Mouse (Mus musculus): Measurements from ENCODE around the gene Gm20388. TPM values are rescaled to one million over a fixed set of nuclear protein-coding genes. Genes with fewer than 3 reads are reported as not detected.

Gm20388 gene
- total RNA-seq, 1 experiment, result 27.0 TPM

GRCm38 (mm10) chr8:123759933-123760332 is 3849.3 kb downstream of the Gm20388 start:
- H3K4me1 ChIP-seq (ENCODE audit: control insufficient read depth in 2 of 2, insufficient read depth in 2 of 2, low read length in 2 of 2, poor library complexity in 1 of 2), result peaks cover 14 to 30% of the 10 kb centered on the region in 2 experiments
- TF ChIP-seq ZC3H11A (IDR thresholded peaks at IDR 0.05; ENCODE audit: borderline replicate concordance, low read depth, low read length) (no peak), CHD2 (IDR thresholded peaks at IDR 0.05; ENCODE audit: low read depth, low read length) (peak; percentile 80; the same call in 1 of the 2 replicates)

GRCm38 (mm10) chr8:123760579-123760978 is 3849.9 kb downstream of the Gm20388 start:
- H3K9me3 ChIP-seq (ENCODE audit: control insufficient read depth, insufficient read depth, low read depth, low read length), result no peaks in the 10 kb centered on the region
- no peak for TF ChIP-seq MAFK (IDR thresholded peaks at IDR 0.05; ENCODE audit: insufficient read depth, low read depth, low read length)
- no peak for TF ChIP-seq ZNF384 (IDR thresholded peaks at IDR 0.05; ENCODE audit: low read depth, low read length)
- TF ChIP-seq CHD2 (IDR thresholded peaks at IDR 0.05; ENCODE audit: low read depth, low read length), result no peak
- no peak for TF ChIP-seq HCFC1 (IDR thresholded peaks at IDR 0.05; ENCODE audit: borderline replicate concordance, insufficient read depth, low read length)
- no peak for TF ChIP-seq ZC3H11A (IDR thresholded peaks at IDR 0.05; ENCODE audit: borderline replicate concordance, low read depth, low read length)
- in situ Hi-C loops (cut with MboI; ENCODE audit: low sequenced_read_pairs in 2 of 2, unreplicated experiment in 2 of 2), result loop anchor here in 1 of 2 experiments (10.0 kb wide), 1 partner anchor 106 kb away; the partner anchor contains the start of gene Rhou
- H3K4me3 ChIP-seq (ENCODE audit: insufficient read depth in 1 of 2, low read depth in 1 of 2, low read length in 2 of 2, poor library complexity in 1 of 2, severe bottlenecking in 1 of 2), result peak overlapping the region; percentile 62 to 75
- H3K9ac ChIP-seq (ENCODE audit: insufficient read depth, low read depth, low read length, poor library complexity, severe bottlenecking), result peak overlapping the region; percentile 76; the same call in 1 of the 2 replicates
- no peak overlapping the region for H3K27ac ChIP-seq (ENCODE audit: insufficient read depth, low read depth, low read length, poor library complexity, severe bottlenecking)
- H3K36me3 ChIP-seq (ENCODE audit: control insufficient read depth, insufficient read depth, low read length, poor library complexity, severe bottlenecking), result no peaks in the 10 kb centered on the region
- H3K4me1 ChIP-seq (ENCODE audit: control insufficient read depth in 2 of 2, insufficient read depth in 2 of 2, low read length in 2 of 2, poor library complexity in 1 of 2), result peaks cover 14 to 30% of the 10 kb centered on the region in 2 experiments
- no peak for DNase-seq (ENCODE audit: low read depth, low spot score)

More at GRCm38 (mm10) chr8:123759933-123760332, 3849.3 kb downstream of the Gm20388 start:
- Histone ChIP-seq H3K9me3 (ENCODE audit: control insufficient read depth, insufficient read depth, low read depth, low read length) (no peaks in the 10 kb centered on the region), H3K27ac (ENCODE audit: insufficient read depth, low read depth, low read length, poor library complexity, severe bottlenecking) (peak overlapping the region; percentile 48; the same call in 1 of the 2 replicates), H3K36me3 (ENCODE audit: control insufficient read depth, insufficient read depth, low read length, poor library complexity, severe bottlenecking) (no peaks in the 10 kb centered on the region), H3K9ac (ENCODE audit: insufficient read depth, low read depth, low read length, poor library complexity, severe bottlenecking) (peak overlapping the region; percentile 76; the same call in 1 of the 2 replicates), H3K4me3 (ENCODE audit: insufficient read depth in 1 of 2, low read depth in 1 of 2, low read length in 2 of 2, poor library complexity in 1 of 2, severe bottlenecking in 1 of 2) (peak overlapping the region; percentile 62 to 75)
- in situ Hi-C loops (cut with MboI; ENCODE audit: low sequenced_read_pairs in 2 of 2, unreplicated experiment in 2 of 2), result loop anchor here in 1 of 2 experiments (10.0 kb wide), 1 partner anchor 105 kb away; the partner anchor contains the start of gene Rhou
- DNase-seq (ENCODE audit: low read depth, low spot score), result peak; percentile 89

- TF ChIP-seq ZC3H11A (IDR thresholded peaks at IDR 0.05; ENCODE audit: borderline replicate concordance, low read depth, low read length) (no peak), ZNF384 (IDR thresholded peaks at IDR 0.05; ENCODE audit: low read depth, low read length) (no peak)
- in situ Hi-C loops (cut with MboI; ENCODE audit: low sequenced_read_pairs in 2 of 2, unreplicated experiment in 2 of 2), result loop anchor here in 1 of 2 experiments (10.0 kb wide), 1 partner anchor 107 kb away; the partner anchor contains the start of gene Rhou
- H3K27ac ChIP-seq (ENCODE audit: insufficient read depth, low read depth, low read length, poor library complexity, severe bottlenecking), result peak overlapping the region; percentile 9; the same call in 1 of the 2 replicates
- no peak for DNase-seq (ENCODE audit: low read depth, low spot score)
- H3K9ac ChIP-seq (ENCODE audit: insufficient read depth, low read depth, low read length, poor library complexity, severe bottlenecking), result peak overlapping the region; percentile 20; the same call in 1 of the 2 replicates
- peaks cover 14 to 26% of the 10 kb centered on the region in 2 experiments for H3K4me1 ChIP-seq (ENCODE audit: control insufficient read depth in 2 of 2, insufficient read depth in 2 of 2, low read length in 2 of 2, poor library complexity in 1 of 2)
- H3K36me3 ChIP-seq (ENCODE audit: control insufficient read depth, insufficient read depth, low read length, poor library complexity, severe bottlenecking), result no peaks in the 10 kb centered on the region
- H3K9me3 ChIP-seq (ENCODE audit: control insufficient read depth, insufficient read depth, low read depth, low read length), result no peaks in the 10 kb centered on the region
- H3K4me3 ChIP-seq (ENCODE audit: insufficient read depth in 1 of 2, low read depth in 1 of 2, low read length in 2 of 2, poor library complexity in 1 of 2, severe bottlenecking in 1 of 2), result peak overlapping the region; percentile 2 to 75; a peak in 2 of 4 replicates
Measured at GRCm38 (mm10) chr8:123761266-123761882, 3850.7 kb downstream of the Gm20388 start.

GRCm38 (mm10) chr8:123761883-123762270 is 3851.2 kb downstream of the Gm20388 start:
- in situ Hi-C loops (cut with MboI; ENCODE audit: low sequenced_read_pairs in 2 of 2, unreplicated experiment in 2 of 2), result loop anchor here in 1 of 2 experiments (10.0 kb wide), 1 partner anchor 107 kb away; the partner anchor contains the start of gene Rhou
- no peaks in the 10 kb centered on the region for H3K36me3 ChIP-seq (ENCODE audit: control insufficient read depth, insufficient read depth, low read length, poor library complexity, severe bottlenecking)
- no peak for DNase-seq (ENCODE audit: low read depth, low spot score)
- peak overlapping the region; percentile 20; the same call in 1 of the 2 replicates for H3K9ac ChIP-seq (ENCODE audit: insufficient read depth, low read depth, low read length, poor library complexity, severe bottlenecking)
- TF ChIP-seq HCFC1 (IDR thresholded peaks at IDR 0.05; ENCODE audit: borderline replicate concordance, insufficient read depth, low read length), result no peak
- no peak for TF ChIP-seq ZC3H11A (IDR thresholded peaks at IDR 0.05; ENCODE audit: borderline replicate concordance, low read depth, low read length)
- TF ChIP-seq CHD2 (IDR thresholded peaks at IDR 0.05; ENCODE audit: low read depth, low read length), result no peak
- no peak for TF ChIP-seq MAFK (IDR thresholded peaks at IDR 0.05; ENCODE audit: insufficient read depth, low read depth, low read length)
- no peak for TF ChIP-seq ZNF384 (IDR thresholded peaks at IDR 0.05; ENCODE audit: low read depth, low read length)
- no peaks in the 10 kb centered on the region for H3K9me3 ChIP-seq (ENCODE audit: control insufficient read depth, insufficient read depth, low read depth, low read length)
- peak overlapping the region in 1 of 2 experiments; percentile 75; a peak in 2 of 4 replicates for H3K4me3 ChIP-seq (ENCODE audit: insufficient read depth in 1 of 2, low read depth in 1 of 2, low read length in 2 of 2, poor library complexity in 1 of 2, severe bottlenecking in 1 of 2)
- peak overlapping the region; percentile 9; the same call in 1 of the 2 replicates for H3K27ac ChIP-seq (ENCODE audit: insufficient read depth, low read depth, low read length, poor library complexity, severe bottlenecking)
- H3K4me1 ChIP-seq (ENCODE audit: control insufficient read depth in 2 of 2, insufficient read depth in 2 of 2, low read length in 2 of 2, poor library complexity in 1 of 2), result peaks cover 14 to 24% of the 10 kb centered on the region in 2 experiments
